Mouse (Mus musculus) E14TG2a.4 (cell line): Measurements from ENCODE around the gene Ppp1r14d.

ENCODE experiments used
- CTCF ChIP-seq: conservative IDR thresholded peaks from 2 replicates; pipeline ENCODE4 v1.5.1; 2014; ENCODE audit warnings: low read length
- NANOG ChIP-seq: IDR thresholded peaks from 2 replicates; pipeline ENCODE4 v1.6.1; 2014; ENCODE audit warnings: borderline replicate concordance, low read length, mixed read lengths
- POU5F1 ChIP-seq: IDR thresholded peaks from 2 replicates; pipeline ENCODE4 v1.6.1; 2014; ENCODE audit warnings: low read length, borderline replicate concordance

GRCm38 (mm10) chr2:119277810-119278209, 48.1 kb upstream of the Ppp1r14d start:
- TF ChIP-seq CTCF (no peak), POU5F1 (no peak), NANOG (no peak)
